ENCODE assay signal across 15 mouse cellular contexts in the genomic region with DNA sequence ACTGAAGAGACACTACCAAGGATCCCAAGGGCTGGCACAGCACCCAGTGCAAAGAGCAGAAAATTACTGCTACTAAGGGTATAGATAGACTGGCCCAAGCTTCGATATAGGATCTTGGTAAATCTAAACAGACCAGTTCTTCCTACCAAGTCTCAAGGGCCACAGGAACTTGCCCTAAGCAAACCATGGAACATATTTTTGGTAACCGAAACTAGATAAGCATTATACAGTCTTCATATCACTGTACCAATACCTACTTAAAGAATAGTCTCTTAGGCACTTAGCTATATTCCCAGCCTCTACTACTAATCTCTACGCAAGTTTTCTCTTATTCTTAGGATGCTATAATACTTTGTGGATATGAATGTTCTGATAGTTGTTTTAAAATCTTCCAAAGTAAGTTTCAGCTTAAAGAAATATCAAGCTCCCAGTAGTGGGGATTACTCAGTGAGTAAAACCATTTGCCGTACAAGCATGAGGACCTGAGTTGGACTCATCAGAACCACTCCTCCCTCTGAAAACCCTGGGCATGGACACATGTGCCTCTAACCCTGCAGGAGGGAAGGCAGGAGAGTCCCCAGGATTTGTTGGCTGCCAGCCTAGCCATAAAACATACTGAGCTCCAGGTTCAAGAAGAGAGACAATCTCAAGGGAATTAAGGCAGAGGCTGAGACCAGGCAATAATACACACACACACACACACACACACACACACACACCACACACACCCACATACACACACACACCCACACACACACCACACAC. TPM values are rescaled to one million over a fixed set of nuclear protein-coding genes. Genes with fewer than 3 reads are reported as not detected.
DNase-seq lines count a peak whose midpoint lies in the region; ATAC-seq and TF ChIP-seq lines count a peak whose summit lies in the region.
"Had no signal": no experiment of that assay in that cellular context is flagged by ENCODE, and none has a peak within 500 bp of the region (broad histone marks: within the 10 kb centered on the region; RNA-seq: fewer than 3 reads in every experiment).

No protein-coding gene starts in this region.

- H3K4me1 ChIP-seq in liver, embryonic 12.5 days, result peaks cover 39% of the 10 kb centered on the region
- peaks cover 12% of the 10 kb centered on the region; the same call in 1 of the 2 replicates for H3K4me1 ChIP-seq in liver, embryonic 11.5 days (replicated peaks; ENCODE audit: control insufficient read depth, insufficient read depth, low read length)
- peaks cover 15% of the 10 kb centered on the region for H3K4me1 ChIP-seq in brown adipose tissue, adult 24 weeks (ENCODE audit: control insufficient read depth, insufficient read depth, insufficient read length, low read length)

- 0 out of 2 replicates have a peak overlapping the region, but pooled peaks have one; percentile 16 for H3K4me2 ChIP-seq in liver, embryonic 12.5 days
- no peak overlapping the region for H3K4me2 ChIP-seq in liver, embryonic 11.5 days
- H3K4me2 ChIP-seq in myocyte (ENCODE audit: low read depth), result peak overlapping the region; percentile 74
- H3K4me2 ChIP-seq: hindbrain, embryonic 12.5 days; lung, embryonic 15.5 days had no signal

- no peaks in the 10 kb centered on the region for H3K27me3 ChIP-seq in liver, embryonic 12.5 days (replicated peaks)
- no peaks in the 10 kb centered on the region for H3K27me3 ChIP-seq in liver, embryonic 11.5 days (replicated peaks; ENCODE audit: control insufficient read depth, insufficient read depth, low read length)
- no peaks in the 10 kb centered on the region for H3K27me3 ChIP-seq in myocyte (ENCODE audit: control insufficient read depth, insufficient read depth, insufficient read length)
- H3K27me3 ChIP-seq: hindbrain, embryonic 12.5 days; lung, embryonic 15.5 days had no signal

- peaks cover 97% of the 10 kb centered on the region for H3K79me2 ChIP-seq in myocyte (ENCODE audit: control insufficient read depth, insufficient read depth)

- no peak overlapping the region for H3K27ac ChIP-seq in liver, embryonic 12.5 days
- H3K27ac ChIP-seq in liver, embryonic 11.5 days (ENCODE audit: low read depth, low read length), result no peak overlapping the region
- H3K27ac ChIP-seq in brown adipose tissue, adult 24 weeks (replicated peaks; ENCODE audit: low read depth, low read length), result peak overlapping the region; percentile 84
- H3K27ac ChIP-seq in left cerebral cortex, adult 2 months, result no peak overlapping the region
- H3K27ac ChIP-seq: hindbrain, embryonic 12.5 days; lung, embryonic 15.5 days had no signal

- 74% methylated on average over 4 of the region's 4 CpGs for WGBS in liver, embryonic 12.5 days (ENCODE audit: insufficient replicate concordance)
- WGBS in liver, embryonic 11.5 days, result 84% methylated on average over 4 of the region's 4 CpGs

- no peak overlapping the region for H3ac ChIP-seq in myocyte (ENCODE audit: control insufficient read depth, insufficient read length)

- TF ChIP-seq CTCF in left cerebral cortex, adult 2 months (IDR thresholded peaks at IDR 0.05), result no peak

- H3K4me3 ChIP-seq in liver, embryonic 12.5 days, result no peak overlapping the region
- H3K4me3 ChIP-seq in liver, embryonic 11.5 days (ENCODE audit: low read depth, low read length), result no peak overlapping the region
- H3K4me3 ChIP-seq in brown adipose tissue, adult 24 weeks (ENCODE audit: insufficient read depth, low read depth, low read length), result no peak overlapping the region
- H3K4me3 ChIP-seq in myocyte, result no peak overlapping the region
- H3K4me3 ChIP-seq in left cerebral cortex, adult 2 months, result no peak overlapping the region
- H3K4me3 ChIP-seq: hindbrain, embryonic 12.5 days; lung, embryonic 15.5 days had no signal

- peak; percentile 36 for DNase-seq in cerebellum, adult 9-10 months
- no peak for DNase-seq in cerebellum, adult 11-12 months
- no peak for DNase-seq in liver, embryonic 11.5 days (ENCODE audit: low spot score)
- no peak for DNase-seq in retina, embryonic 14.5 days (ENCODE audit: low spot score)
- DNase-seq in left cerebral cortex, adult 2 months (ENCODE audit: extremely low spot score in 1 of 2, low spot score in 2 of 2), result no peak
- DNase-seq: gastrocnemius, postnatal 25 days; kidney, adult 11 months; kidney, postnatal 25 days; liver; right cerebral cortex, adult 18-20 months had no signal

- no peaks in the 10 kb centered on the region for H3K9me3 ChIP-seq in liver, embryonic 12.5 days (replicated peaks)
- no peaks in the 10 kb centered on the region for H3K9me3 ChIP-seq in liver, embryonic 11.5 days (ENCODE audit: control insufficient read depth, low read length)
- H3K9me3 ChIP-seq: hindbrain, embryonic 12.5 days; lung, embryonic 15.5 days had no signal

- H3K9ac ChIP-seq in liver, embryonic 12.5 days, result no peak overlapping the region
- H3K9ac ChIP-seq in liver, embryonic 11.5 days (ENCODE audit: low read depth, low read length), result no peak overlapping the region
- H3K9ac ChIP-seq: hindbrain, embryonic 12.5 days; lung, embryonic 15.5 days had no signal

- no peak for ATAC-seq in liver, embryonic 12.5 days
- ATAC-seq in liver, embryonic 11.5 days (replicated peaks; ENCODE audit: low FRiP score), result no peak

- TF ChIP-seq POLR2A in myocyte (IDR thresholded peaks at IDR 0.05; ENCODE audit: insufficient read length, low read depth), result no peak

- 0 out of 2 replicates have a peak, but pooled peaks cover 3% of the 10 kb centered on the region for H3K36me3 ChIP-seq in liver, embryonic 12.5 days
- H3K36me3 ChIP-seq in liver, embryonic 11.5 days (ENCODE audit: control insufficient read depth, insufficient read depth, low read length), result no peaks in the 10 kb centered on the region
- H3K36me3 ChIP-seq in myocyte (ENCODE audit: control insufficient read depth, insufficient read depth), result no peaks in the 10 kb centered on the region
- H3K36me3 ChIP-seq: hindbrain, embryonic 12.5 days; lung, embryonic 15.5 days had no signal

- intact Hi-C loops in left cerebral cortex, adult 2 months (cut with DNase I), result no loop called here

TF ChIP-seq in myocyte, 11 proteins besides CTCF, POLR2A, EP300 and RAD21:
- TF ChIP-seq MYOG (IDR thresholded peaks at IDR 0.05; ENCODE audit: control insufficient read depth in 1 of 3, insufficient read depth in 1 of 3, insufficient read length in 2 of 3, low read depth in 2 of 3) (no peak), USF1 (IDR thresholded peaks at IDR 0.05; ENCODE audit: low read depth) (no peak), TCF12 (IDR thresholded peaks at IDR 0.05; ENCODE audit: insufficient read depth, poor library complexity, severe bottlenecking) (no peak), POLR2AphosphoS2 (IDR thresholded peaks at IDR 0.05; ENCODE audit: insufficient read length, low read depth) (no peak), MAX (IDR thresholded peaks at IDR 0.05; ENCODE audit: low read depth) (no peak), MYOD1 (IDR thresholded peaks at IDR 0.05; ENCODE audit: control insufficient read depth in 1 of 3, insufficient read length in 2 of 3, low read depth in 2 of 3) (no peak), E2F4 (IDR thresholded peaks at IDR 0.05; ENCODE audit: insufficient read depth) (no peak), TCF3 (IDR thresholded peaks at IDR 0.05; ENCODE audit: insufficient read length, low read depth) (no peak), REST (IDR thresholded peaks at IDR 0.05; ENCODE audit: insufficient read depth, insufficient read length) (no peak), SRF (IDR thresholded peaks at IDR 0.05; ENCODE audit: control insufficient read depth, insufficient read length, low read depth) (no peak)
TF ChIP-seq in myocyte: peak in this region for 0.

RNA-seq across cellular contexts. Expression of gene Lnpep, which starts 7.2 kb away (rescaled TPM):
- 3.8 and 4.2 TPM in 2 replicates for polyA plus RNA-seq in liver, embryonic 12.5 days (2016; fragmentation: Nextera tagmentation; extraction: Ambion mirVana)
- 6.6 and 6.8 TPM in 2 replicates for polyA plus RNA-seq in liver, embryonic 11.5 days (2014; fragmentation: Nextera tagmentation; extraction: Ambion mirVana)
- 23.2 and 29.8 TPM in 2 replicates for polyA plus RNA-seq in brown adipose tissue, adult 24 weeks (2012; ENCODE audit: insufficient read depth, insufficient read length, missing spikeins)
- 4.4 TPM for polyA plus RNA-seq in myocyte (2012; fragmentation: generic; extraction: Trizol)
- 100 to 1,000 TPM; 101 to 126 TPM for total RNA-seq in left cerebral cortex, adult 2 months (2021)
